Mouse (Mus musculus) liver, embryonic 14.5 days (tissue): ENCODE results near the gene Pdia2.

Experiments
- CTCF ChIP-seq: IDR thresholded peaks from 2 replicates; pipeline ENCODE4 v1.5.1; 2016; ENCODE audit warnings: antibody characterized with exemption, low read depth, control low read depth
- EP300 ChIP-seq: IDR thresholded peaks from 2 replicates; pipeline ENCODE4 v1.6.1; 2016; ENCODE audit warnings: antibody characterized with exemption, low read depth

DNA sequence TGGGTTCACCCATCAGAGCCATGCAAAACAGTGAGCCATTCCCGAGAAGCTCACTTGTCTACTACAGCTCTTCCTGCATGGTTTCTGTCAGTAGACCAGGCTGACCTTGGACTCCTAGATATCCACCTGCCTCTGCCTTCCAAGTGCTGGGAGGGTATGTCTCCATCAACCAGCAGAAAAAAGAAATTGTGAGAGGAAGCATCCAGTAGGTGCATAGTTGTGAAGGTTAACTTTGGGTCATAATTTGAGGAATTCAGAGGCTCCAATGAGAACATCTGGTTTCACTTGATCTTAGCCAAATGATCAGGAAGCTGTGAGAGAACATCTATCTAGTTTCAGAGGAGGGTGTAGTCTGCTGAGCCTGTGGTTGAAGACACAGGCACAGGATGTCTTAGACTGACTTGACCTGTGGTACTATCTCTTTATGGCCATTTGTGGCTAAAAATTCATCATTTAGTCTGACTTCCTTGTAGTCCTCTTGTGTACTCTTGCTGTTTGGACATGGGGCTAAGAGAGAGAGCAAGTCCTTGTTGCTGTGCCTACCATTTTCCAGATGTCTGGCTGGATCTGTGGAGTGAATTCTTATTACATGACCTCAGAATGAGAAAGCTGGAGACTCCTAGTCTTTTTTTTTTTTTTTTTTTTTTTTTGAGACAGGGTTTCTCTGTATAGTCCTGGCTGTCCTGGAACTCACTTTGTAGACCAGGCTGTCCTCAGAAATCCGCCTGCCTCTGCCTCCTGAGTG lies 46.8 kb downstream of the Pdia2 start:
- TF ChIP-seq CTCF = no peak
- TF ChIP-seq EP300 = no peak
